Mouse (Mus musculus) MEL-GATA-1-ER (cell line): ENCODE measurements around the gene Yy1.

Experiments used
- DNase-seq: peaks from one replicate; pipeline ENCODE4 v3.0.0-alpha.2; 2012; ENCODE audit warnings: low read depth; ENCODE audit errors: extremely low read depth

Yy1 gene

DNA sequence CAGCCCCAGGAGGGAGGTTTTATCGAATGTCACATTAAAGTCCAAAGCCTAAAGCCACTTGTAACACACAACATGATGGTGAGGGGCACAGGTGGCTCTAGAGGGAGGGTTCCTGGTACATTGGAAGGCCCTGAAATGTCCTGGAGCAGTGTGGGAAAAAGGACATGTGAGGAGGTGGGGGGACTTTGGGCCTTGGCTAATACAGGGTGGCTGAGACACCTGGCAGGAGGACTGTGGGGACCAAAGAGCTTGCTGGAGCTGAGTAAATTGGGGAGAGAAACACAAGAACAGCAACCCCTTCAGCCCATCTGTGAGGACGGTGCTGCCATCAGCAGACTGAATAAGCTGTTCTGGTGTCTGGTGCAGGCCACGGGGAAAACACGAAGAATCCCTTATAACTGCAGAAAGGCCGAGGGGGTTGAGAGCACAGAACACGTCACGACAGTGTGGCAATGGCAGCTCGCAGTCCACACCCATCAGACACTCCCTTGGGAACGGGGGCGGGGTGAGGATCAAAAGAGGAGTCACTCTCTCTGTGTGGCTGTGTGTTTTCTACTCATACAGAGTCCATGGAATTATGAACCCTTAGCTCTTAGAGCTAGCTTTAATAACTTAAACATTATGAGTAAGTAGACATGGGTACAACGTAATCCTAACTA, 24.4 kb upstream of the Yy1 start:
- no peak for DNase-seq

- DNase-seq = no peak
These were observed 12.5 kb upstream of the Yy1 start for GRCm38 (mm10) chr12:108780108-108780877.

- DNase-seq = no peak
These were observed 7.6 kb upstream of the Yy1 start for GRCm38 (mm10) chr12:108785161-108785560.

- no peak for DNase-seq
These were observed 5.4 kb upstream of the Yy1 start for GRCm38 (mm10) chr12:108787329-108787728.

GRCm38 (mm10) chr12:108792152-108792545, 624 bp upstream of the Yy1 start:
- peak; percentile 56 for DNase-seq

- DNase-seq = no peak
These were observed 724 bp downstream of the Yy1 start for GRCm38 (mm10) chr12:108793453-108793941.

- peak; percentile 41 for DNase-seq
These were observed 1.4 kb downstream of the Yy1 start for GRCm38 (mm10) chr12:108794078-108794711.

DNA sequence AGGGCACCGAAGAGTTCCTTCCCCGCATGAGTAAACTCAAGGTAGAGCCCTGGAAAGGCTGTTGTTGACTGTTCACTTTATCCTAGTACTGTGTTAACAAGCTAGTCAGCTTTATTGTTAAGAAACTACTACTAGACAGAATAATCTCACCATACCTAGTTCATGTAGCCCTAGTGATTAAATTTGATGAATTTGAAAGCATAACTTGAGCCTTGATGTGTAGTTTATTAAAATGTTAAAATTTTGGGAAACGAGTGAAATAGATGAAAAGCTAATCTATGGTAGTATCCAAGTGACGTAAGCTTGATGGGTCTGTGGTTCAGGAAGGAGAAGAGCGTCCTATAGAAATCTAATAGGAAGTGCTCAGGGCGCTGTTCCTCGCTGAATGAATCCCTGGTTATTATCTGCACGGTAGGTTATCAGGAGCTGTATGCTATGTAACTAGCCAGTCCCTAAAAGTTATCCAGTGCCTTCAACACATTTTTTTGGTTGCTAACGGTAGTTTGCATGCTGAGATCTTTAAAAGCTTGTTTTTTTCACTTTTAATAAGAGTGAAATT, 2.3 kb downstream of the Yy1 start:
- peak; percentile 79 for DNase-seq

DNA sequence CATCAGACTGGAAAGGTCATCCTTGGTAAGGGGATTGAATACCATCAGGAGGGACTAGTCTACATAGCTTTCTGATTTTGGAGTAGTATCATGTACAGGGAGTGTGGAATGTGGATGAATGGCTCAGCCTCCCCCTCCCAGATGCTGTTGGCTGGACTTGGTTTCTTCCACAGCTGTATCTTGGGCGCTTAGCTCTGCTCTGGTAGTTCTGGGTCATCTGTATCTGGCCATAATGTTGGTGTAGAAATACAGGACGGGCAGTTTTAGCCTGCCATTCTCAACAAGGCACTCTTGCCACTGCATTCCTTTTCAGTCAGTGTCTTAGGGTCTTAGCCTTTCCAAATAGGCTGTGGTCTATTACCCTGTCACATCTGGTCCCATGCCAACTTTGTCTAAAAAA, 8.8 kb downstream of the Yy1 start:
- no peak for DNase-seq

- no peak for DNase-seq
These were observed 11.6 kb downstream of the Yy1 start for GRCm38 (mm10) chr12:108804388-108804787.

- peak; percentile 33 for DNase-seq
These were observed 15.7 kb downstream of the Yy1 start for GRCm38 (mm10) chr12:108808465-108808864.

- DNase-seq = no peak
These were observed 17.0 kb downstream of the Yy1 start for GRCm38 (mm10) chr12:108809771-108810170.

GRCm38 (mm10) chr12:108810309-108810708, 17.5 kb downstream of the Yy1 start:
- no peak for DNase-seq

- DNase-seq = peak; percentile 33
These were observed 18.4 kb downstream of the Yy1 start for GRCm38 (mm10) chr12:108811133-108811532.

- DNase-seq = no peak
These were observed 19.7 kb downstream of the Yy1 start for GRCm38 (mm10) chr12:108812463-108812862.

GRCm38 (mm10) chr12:108814470-108814869, 21.7 kb downstream of the Yy1 start:
- no peak for DNase-seq

DNA sequence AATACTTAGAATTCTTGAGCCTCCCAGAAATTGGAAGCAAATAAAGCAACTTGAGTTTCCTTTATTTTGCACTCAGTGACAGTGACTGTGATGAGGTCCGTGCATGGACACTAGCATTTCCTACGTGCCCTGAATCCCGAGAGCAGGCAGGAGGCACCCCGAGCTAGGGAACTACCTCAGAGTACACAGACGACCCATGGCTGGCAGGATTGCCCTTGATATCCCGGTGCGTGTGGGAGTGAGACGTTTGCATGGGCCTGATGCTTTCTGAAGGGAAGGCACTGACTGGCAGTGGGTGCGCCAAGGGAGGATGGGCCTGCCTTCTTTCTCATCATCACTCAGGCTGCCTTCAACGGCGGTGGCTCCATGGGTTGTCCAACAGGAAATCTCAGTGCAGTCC, 23.8 kb downstream of the Yy1 start:
- no peak for DNase-seq

- DNase-seq = no peak
These were observed 27.7 kb downstream of the Yy1 start for GRCm38 (mm10) chr12:108820461-108820860.

- DNase-seq = no peak
These were observed 30.3 kb downstream of the Yy1 start for GRCm38 (mm10) chr12:108823036-108823435.

DNA sequence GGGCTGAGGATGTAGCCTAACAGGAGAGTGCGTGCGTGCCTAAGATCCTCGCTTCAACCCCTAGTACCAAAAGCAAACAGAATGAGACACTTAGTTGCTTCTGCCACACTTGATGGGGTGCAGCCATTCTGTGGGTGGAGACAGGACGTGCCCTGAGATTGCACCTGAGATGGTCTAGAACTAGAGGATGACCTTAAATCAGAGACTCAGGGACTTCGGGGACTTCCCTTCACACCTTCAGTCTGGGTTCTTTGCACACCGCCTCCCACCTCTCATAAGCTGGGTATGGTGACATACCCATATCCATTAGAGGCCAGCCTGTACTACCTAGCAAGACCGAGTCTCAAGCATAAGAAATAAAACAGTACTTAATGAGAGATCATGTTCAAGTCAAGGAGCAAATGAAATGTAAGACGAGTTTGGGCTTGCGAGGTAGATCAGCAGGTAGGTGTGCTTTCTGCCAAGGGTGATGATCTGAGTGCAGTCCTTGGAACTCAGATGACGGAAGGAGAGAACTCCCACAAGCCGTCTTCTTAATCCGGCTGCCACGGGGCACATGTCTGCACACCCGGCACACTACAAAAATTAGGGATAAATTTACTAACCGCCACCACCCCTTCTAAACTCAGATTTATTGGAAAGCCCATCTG, 31.6 kb downstream of the Yy1 start:
- no peak for DNase-seq

DNA sequence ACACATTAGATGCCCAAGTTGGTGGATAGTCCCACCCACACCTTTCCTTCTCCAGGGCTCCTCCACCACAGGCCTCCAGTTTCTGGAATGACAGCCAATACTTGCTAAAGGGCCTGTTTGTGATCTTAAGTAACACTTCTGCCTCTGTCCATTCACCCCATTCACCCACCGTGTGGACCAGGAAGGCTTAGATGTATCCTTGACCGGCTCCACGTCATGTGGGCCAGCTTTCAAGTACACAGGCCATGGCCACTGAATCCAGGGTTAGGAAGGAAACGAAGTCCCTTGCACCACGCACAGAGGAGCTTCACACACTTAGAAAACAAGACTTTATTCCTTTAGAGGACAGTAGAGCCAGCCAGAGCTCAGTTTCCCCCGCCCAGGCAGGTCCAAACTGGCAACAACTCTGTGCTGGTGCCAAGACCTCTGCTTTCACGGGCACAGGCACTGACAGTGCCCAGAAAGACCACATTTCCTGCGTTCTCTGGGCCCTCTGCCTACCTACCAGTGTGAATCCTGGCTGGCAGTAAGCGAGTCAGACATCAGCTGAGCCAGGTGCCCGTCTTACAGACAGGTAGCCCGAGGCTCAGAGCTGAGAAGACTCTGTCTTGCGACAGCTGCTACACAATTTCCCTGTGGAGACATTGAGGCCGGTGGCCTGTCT, 32.9 kb downstream of the Yy1 start:
- DNase-seq = no peak
